In genomic region chr2:114519907-114520306, GRCm38 (mm10) we compare ENCODE assay signal across 22 mouse cellular contexts.
"Had no signal": no experiment of that assay in that cellular context is flagged by ENCODE, and none has a peak within 500 bp of the region (broad histone marks: within the 10 kb centered on the region; RNA-seq: fewer than 3 reads in every experiment).

No protein-coding gene starts in this region.

- H3K4me3 ChIP-seq: limb, embryonic 10.5 days; limb, embryonic 13.5 days; liver, embryonic 12.5 days; liver, embryonic 15.5 days; lung, embryonic 15.5 days; megakaryocyte, embryonic 14.5 days; midbrain, embryonic 10.5 days; midbrain, embryonic 13.5 days; myocyte; neural tube, embryonic 13.5 days had no signal

- H3K9ac ChIP-seq: limb, embryonic 13.5 days; liver, embryonic 12.5 days; liver, embryonic 15.5 days; lung, embryonic 15.5 days; midbrain, embryonic 13.5 days; neural tube, embryonic 13.5 days had no signal

- H3K27ac ChIP-seq: limb, embryonic 10.5 days; limb, embryonic 13.5 days; liver, embryonic 12.5 days; liver, embryonic 15.5 days; lung, embryonic 15.5 days; midbrain, embryonic 10.5 days; midbrain, embryonic 13.5 days; neural tube, embryonic 13.5 days had no signal

- H3K4me1 ChIP-seq: limb, embryonic 10.5 days; limb, embryonic 13.5 days; liver, embryonic 12.5 days; liver, embryonic 15.5 days; lung, embryonic 15.5 days; megakaryocyte, embryonic 14.5 days; midbrain, embryonic 10.5 days; midbrain, embryonic 13.5 days; neural tube, embryonic 13.5 days had no signal

- H3K36me3 ChIP-seq: limb, embryonic 10.5 days; limb, embryonic 13.5 days; liver, embryonic 15.5 days; lung, embryonic 15.5 days; midbrain, embryonic 10.5 days; midbrain, embryonic 13.5 days; neural tube, embryonic 13.5 days had no signal

- H3K4me2 ChIP-seq: limb, embryonic 13.5 days; liver, embryonic 12.5 days; liver, embryonic 15.5 days; lung, embryonic 15.5 days; midbrain, embryonic 13.5 days; neural tube, embryonic 13.5 days had no signal

- ATAC-seq: liver, embryonic 12.5 days; midbrain, embryonic 13.5 days; midbrain, embryonic 16.5 days had no signal

- H3K9me3 ChIP-seq: limb, embryonic 10.5 days; limb, embryonic 13.5 days; liver, embryonic 12.5 days; liver, embryonic 15.5 days; lung, embryonic 15.5 days; megakaryocyte, embryonic 14.5 days; midbrain, embryonic 10.5 days; midbrain, embryonic 13.5 days; neural tube, embryonic 13.5 days had no signal

- H3K27me3 ChIP-seq: limb, embryonic 13.5 days; liver, embryonic 12.5 days; liver, embryonic 15.5 days; lung, embryonic 15.5 days; megakaryocyte, embryonic 14.5 days; midbrain, embryonic 13.5 days; neural tube, embryonic 13.5 days had no signal

- DNase-seq: kidney, postnatal 14 days; kidney, postnatal 4 days; liver; lung, adult 18-20 months; lung, postnatal 10 days; lung, postnatal 36 days; retina, postnatal 1 day; right cerebral cortex, postnatal 25 days; spleen, adult 18-20 months; thymus, adult 18-20 months; thymus, postnatal 36 days had no signal
